Mouse (Mus musculus) urinary bladder, postnatal 36 days (tissue): ENCODE data around the gene 4930447C04Rik.

ENCODE experiments used
- DNase-seq, 2 experiments: peaks; one replicate each; pipeline ENCODE4 v3.0.0; 2022; ENCODE audit warnings: low spot score in 2 of 2, mixed read lengths in 1 of 2

4930447C04Rik gene

GRCm38 (mm10) chr12:72837302-72837701 lies 103.3 kb downstream of the 4930447C04Rik start:
- no peak for DNase-seq

- no peak for DNase-seq
Measured at GRCm38 (mm10) chr12:72835518-72836015, 105.0 kb downstream of the 4930447C04Rik start.

- no peak for DNase-seq
Measured at GRCm38 (mm10) chr12:72834773-72835517, 105.6 kb downstream of the 4930447C04Rik start.

- DNase-seq, result no peak
Measured at GRCm38 (mm10) chr12:72831711-72832432, 108.7 kb downstream of the 4930447C04Rik start.
